In the genomic region with DNA sequence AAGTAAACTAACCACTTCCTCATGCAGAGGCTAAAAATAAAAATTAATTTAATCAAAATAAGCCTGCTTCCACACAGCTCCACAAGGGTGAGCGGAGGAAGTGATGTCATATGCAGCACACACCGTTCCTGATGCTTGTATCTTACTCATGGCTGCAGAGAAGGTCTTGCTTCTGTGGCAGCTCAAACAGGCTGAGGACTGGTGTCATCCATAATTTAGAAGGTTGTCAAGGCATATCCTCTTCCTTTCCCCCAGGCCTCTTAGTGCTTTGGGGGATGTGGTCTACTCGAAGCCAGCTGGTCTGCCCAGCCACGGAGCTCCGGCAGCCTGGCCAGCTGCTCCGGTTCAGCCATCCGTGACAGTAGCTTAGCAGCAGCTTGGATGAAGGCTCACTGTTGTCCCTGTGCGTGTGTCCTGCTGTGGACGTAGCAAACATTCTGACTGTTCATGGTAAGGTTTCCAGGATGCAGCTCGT, we compare ENCODE assay signal across 8 mouse cellular contexts. TPM values are rescaled to one million over a fixed set of nuclear protein-coding genes. Genes with fewer than 3 reads are reported as not detected.
DNase-seq lines count a peak whose midpoint lies in the region; ATAC-seq and TF ChIP-seq lines count a peak whose summit lies in the region.

No protein-coding gene starts in this region.

- no peak for TF ChIP-seq POLR2A in myocyte (IDR thresholded peaks at IDR 0.05; ENCODE audit: insufficient read length, low read depth)

- H3K4me3 ChIP-seq in liver, embryonic 11.5 days (ENCODE audit: low read depth, low read length) = no peak overlapping the region
- H3K4me3 ChIP-seq in myocyte = no peak overlapping the region

- 61% methylated on average over 10 of the region's 10 CpGs for WGBS in liver, embryonic 11.5 days

- no peaks in the 10 kb centered on the region for H3K36me3 ChIP-seq in liver, embryonic 11.5 days (ENCODE audit: control insufficient read depth, insufficient read depth, low read length)
- H3K36me3 ChIP-seq in myocyte (ENCODE audit: control insufficient read depth, insufficient read depth) = no peaks in the 10 kb centered on the region

- peaks cover 5% of the 10 kb centered on the region; the same call in 1 of the 2 replicates for H3K4me1 ChIP-seq in liver, embryonic 11.5 days (replicated peaks; ENCODE audit: control insufficient read depth, insufficient read depth, low read length)

- 0 out of 2 replicates have a peak overlapping the region, but pooled peaks have one; percentile 6 for H3K27ac ChIP-seq in liver, embryonic 11.5 days (ENCODE audit: low read depth, low read length)

- ATAC-seq in activated CD4-positive, CD25-positive, alpha-beta regulatory T cell, adult 4 months = peak; percentile 52
- peak; percentile 93 to 96 for ATAC-seq in hematopoietic stem cell, adult 5-6 weeks (replicated peaks in 1 of 2; ENCODE audit: insufficient read depth in 1 of 2, low FRiP score in 2 of 2, low TSS enrichment in 1 of 2, low read depth in 1 of 2, poor library complexity in 2 of 2, severe bottlenecking in 2 of 2)
- ATAC-seq in liver, embryonic 11.5 days (replicated peaks; ENCODE audit: low FRiP score) = no peak; the same call in 1 of the 2 replicates
- no peak for ATAC-seq in cerebellum, adult (ENCODE audit: insufficient number of reproducible peaks, low FRiP score, low TSS enrichment)

- no peak overlapping the region for H3ac ChIP-seq in myocyte (ENCODE audit: control insufficient read depth, insufficient read length)

- no peak overlapping the region for H3K4me2 ChIP-seq in liver, embryonic 11.5 days
- H3K4me2 ChIP-seq in myocyte (ENCODE audit: low read depth) = no peak overlapping the region

- no peaks in the 10 kb centered on the region for H3K9me3 ChIP-seq in liver, embryonic 11.5 days (ENCODE audit: control insufficient read depth, low read length)

- no peaks in the 10 kb centered on the region for H3K27me3 ChIP-seq in liver, embryonic 11.5 days (replicated peaks; ENCODE audit: control insufficient read depth, insufficient read depth, low read length)
- H3K27me3 ChIP-seq in myocyte (ENCODE audit: control insufficient read depth, insufficient read depth, insufficient read length) = no peaks in the 10 kb centered on the region

- DNase-seq in embryo, embryonic 11 days = peak; percentile 68
- DNase-seq in liver, embryonic 11.5 days (ENCODE audit: low spot score) = no peak
- DNase-seq in layer of hippocampus, postnatal 14 days (ENCODE audit: low spot score in 2 of 2) = no peak
- no peak for DNase-seq in right cerebral cortex, adult 2 months (ENCODE audit: low spot score in 2 of 2)

- H3K79me2 ChIP-seq in myocyte (ENCODE audit: control insufficient read depth, insufficient read depth) = no peaks in the 10 kb centered on the region

- no peak overlapping the region for H3K9ac ChIP-seq in liver, embryonic 11.5 days (ENCODE audit: low read depth, low read length)

TF ChIP-seq in myocyte, 11 proteins besides CTCF, POLR2A, EP300 and RAD21:
- TF ChIP-seq POLR2AphosphoS2 (IDR thresholded peaks at IDR 0.05; ENCODE audit: insufficient read length, low read depth) (no peak), MYOD1 (IDR thresholded peaks at IDR 0.05; ENCODE audit: control insufficient read depth in 1 of 3, insufficient read length in 2 of 3, low read depth in 2 of 3) (peak in 2 of 3 experiments; percentile 29 to 41), USF1 (IDR thresholded peaks at IDR 0.05; ENCODE audit: low read depth) (no peak), CEBPB (IDR thresholded peaks at IDR 0.05; ENCODE audit: insufficient read depth, poor library complexity, severe bottlenecking) (no peak), MYOG (IDR thresholded peaks at IDR 0.05; ENCODE audit: control insufficient read depth in 1 of 3, insufficient read depth in 1 of 3, insufficient read length in 2 of 3, low read depth in 2 of 3) (peak in 2 of 3 experiments; percentile 54 to 60)
TF ChIP-seq in myocyte: peak in this region for 2.

RNA-seq across cellular contexts. Expression of gene Nostrin, which starts 6.6 kb away (rescaled TPM):
- polyA plus RNA-seq in activated CD4-positive, CD25-positive, alpha-beta regulatory T cell, adult 4 months (2017; shearing (Covaris generic)) = under 1 TPM; 0.27 to 0.34 TPM
- 1.0 TPM in 1 of 2 replicates, not detected in the other for total RNA-seq in hematopoietic stem cell, adult 5-6 weeks (2017)
- polyA plus RNA-seq in liver, embryonic 11.5 days (2014; fragmentation: Nextera tagmentation; extraction: Ambion mirVana) = 18.3 and 18.8 TPM in 2 replicates
- polyA plus RNA-seq in myocyte (2012; fragmentation: generic; extraction: Trizol) = 0.13 TPM
- 1 to 10 TPM; 5.7 to 7.5 TPM for total RNA-seq in layer of hippocampus, postnatal 14 days (2021)

Comparison
In these comparisons a context has a peak if more than half of its experiments do, and no peak if none do; other contexts are left out.
1. ATAC-seq: peak in activated CD4-positive, CD25-positive, alpha-beta regulatory T cell, adult 4 months (single experiment) and hematopoietic stem cell, adult 5-6 weeks (2 of 2); none in liver, embryonic 11.5 days (single experiment) and cerebellum, adult (single experiment).
2. RNA of gene Nostrin, which starts 6.6 kb away (polyA plus RNA-seq): 18.3 to 18.8 TPM in liver, embryonic 11.5 days; 0.27 to 0.34 TPM in activated CD4-positive, CD25-positive, alpha-beta regulatory T cell, adult 4 months and 0.13 TPM in myocyte (single experiment); every median in the first group is over 10 times any median in the second.